Mouse (Mus musculus) forebrain, embryonic 10.5 days (tissue): ENCODE data around the gene Opn4. TPM values are rescaled to one million over a fixed set of nuclear protein-coding genes. Genes with fewer than 3 reads are reported as not detected.

Source experiments
- DNase-seq: peaks from one replicate; pipeline ENCODE4 v3.0.0-alpha.2; 2017; ENCODE audit warnings: low spot score; ENCODE audit errors: extremely low spot score
- H3K27ac ChIP-seq: fragments of 300-500 bp; sonication (generic); 2 replicates; pipeline ENCODE4 v1.5.1; 2016; ENCODE audit warnings: mild to moderate bottlenecking
- H3K27me3 ChIP-seq: fragments of 300-500 bp; sonication (generic); 2 replicates; pipeline ENCODE4 v1.6.1; 2016; ENCODE audit warnings: mild to moderate bottlenecking; ENCODE audit not compliant: poor library complexity, severe bottlenecking
- H3K36me3 ChIP-seq: fragments of 300-500 bp; sonication (generic); replicated peaks from 2 replicates; pipeline ENCODE4 v1.6.1; 2016; ENCODE audit warnings: mild to moderate bottlenecking, moderate library complexity
- H3K4me1 ChIP-seq: fragments of 300-500 bp; sonication (generic); 2 replicates; pipeline ENCODE4 v1.6.1; 2016
- H3K4me3 ChIP-seq: fragments of 300-500 bp; sonication (generic); 2 replicates; pipeline ENCODE4 v1.5.1; 2016; ENCODE audit warnings: mild to moderate bottlenecking, moderate library complexity
- H3K9me3 ChIP-seq: fragments of 300-500 bp; sonication (generic); 2 replicates; pipeline ENCODE4 v1.6.1; 2016; ENCODE audit warnings: mild to moderate bottlenecking, moderate library complexity
- WGBS: fragments of 180-500 bp; shearing (Covaris S2); methylation state at CpG from one replicate; pipeline ENCODE4 v1.1.7; 2016; 5-methylcytosine and 5-hydroxymethylcytosine counted together
- polyA plus RNA-seq: library from polyadenylated mRNA; unstranded; fragments of >200 nt; fragmentation: Nextera tagmentation; extraction: Ambion mirVana; gene quantifications from 2 replicates; pipeline ENCODE4 v1.2.1, GENCODE M21; 2016

Opn4 gene
- polyA plus RNA-seq, 1 experiment from 2014 or later, result 1.0 TPM

GRCm38 (mm10) chr14:34615625-34616024, 15.7 kb upstream of the Opn4 start:
- 51% methylated on average over 4 of the region's 4 CpGs for WGBS
- Histone ChIP-seq H3K4me3 (no peak overlapping the region), H3K4me1 (peaks cover 14% of the 10 kb centered on the region), H3K9me3 (no peaks in the 10 kb centered on the region), H3K36me3 (no peaks in the 10 kb centered on the region), H3K27ac (no peak overlapping the region), H3K27me3 (peaks cover 59% of the 10 kb centered on the region)
- DNase-seq, result no peak

- no peak for DNase-seq
- WGBS, result 2% methylated on average over 13 of the region's 13 CpGs
- Histone ChIP-seq H3K4me3 (peak overlapping the region; percentile 45), H3K36me3 (no peaks in the 10 kb centered on the region), H3K4me1 (peaks cover 14% of the 10 kb centered on the region), H3K9me3 (no peaks in the 10 kb centered on the region), H3K27me3 (peaks cover 59% of the 10 kb centered on the region), H3K27ac (0 out of 2 replicates have a peak overlapping the region, but pooled peaks have one; percentile 8)
Measured at GRCm38 (mm10) chr14:34615082-34615481, 15.1 kb upstream of the Opn4 start.

GRCm38 (mm10) chr14:34614551-34614950, 14.6 kb upstream of the Opn4 start:
- Histone ChIP-seq H3K36me3 (no peaks in the 10 kb centered on the region), H3K27me3 (peaks cover 59% of the 10 kb centered on the region), H3K27ac (no peak overlapping the region), H3K4me3 (peak overlapping the region; percentile 45), H3K4me1 (peaks cover 14% of the 10 kb centered on the region), H3K9me3 (no peaks in the 10 kb centered on the region)
- WGBS, result 4% methylated on average over 15 of the region's 15 CpGs
- DNase-seq, result no peak

GRCm38 (mm10) chr14:34613523-34613922, 13.6 kb upstream of the Opn4 start:
- H3K9me3 ChIP-seq, result no peaks in the 10 kb centered on the region
- peaks cover 52% of the 10 kb centered on the region for H3K27me3 ChIP-seq
- H3K4me3 ChIP-seq, result no peak overlapping the region
- H3K4me1 ChIP-seq, result peaks cover 10% of the 10 kb centered on the region
- H3K27ac ChIP-seq, result no peak overlapping the region
- DNase-seq, result no peak
- no peaks in the 10 kb centered on the region for H3K36me3 ChIP-seq
- WGBS, result 62% methylated on average over 6 of the region's 6 CpGs

GRCm38 (mm10) chr14:34612222-34612621, 12.3 kb upstream of the Opn4 start:
- no peaks in the 10 kb centered on the region for H3K36me3 ChIP-seq
- peaks cover 47% of the 10 kb centered on the region for H3K27me3 ChIP-seq
- peaks cover 10% of the 10 kb centered on the region for H3K4me1 ChIP-seq
- no peak overlapping the region for H3K27ac ChIP-seq
- no peak for DNase-seq
- no peak overlapping the region for H3K4me3 ChIP-seq
- no peaks in the 10 kb centered on the region for H3K9me3 ChIP-seq
- WGBS, result 45% methylated on average over 4 of the region's 4 CpGs

- 86% methylated on average over 4 of the region's 4 CpGs for WGBS
- peaks cover 10% of the 10 kb centered on the region for H3K4me1 ChIP-seq
- H3K9me3 ChIP-seq, result no peaks in the 10 kb centered on the region
- H3K27me3 ChIP-seq, result peaks cover 48% of the 10 kb centered on the region
- no peak overlapping the region for H3K27ac ChIP-seq
- no peaks in the 10 kb centered on the region for H3K36me3 ChIP-seq
- no peak for DNase-seq
- no peak overlapping the region for H3K4me3 ChIP-seq
Measured at GRCm38 (mm10) chr14:34611591-34611990, 11.6 kb upstream of the Opn4 start.

GRCm38 (mm10) chr14:34601910-34602309, 2.0 kb upstream of the Opn4 start:
- Histone ChIP-seq H3K36me3 (no peaks in the 10 kb centered on the region), H3K27me3 (no peaks in the 10 kb centered on the region), H3K4me1 (peaks cover 18% of the 10 kb centered on the region), H3K9me3 (no peaks in the 10 kb centered on the region), H3K27ac (no peak overlapping the region), H3K4me3 (no peak overlapping the region)
- WGBS, result 87% methylated on average over 7 of the region's 7 CpGs
- no peak for DNase-seq

GRCm38 (mm10) chr14:34595596-34596255, 4.2 kb downstream of the Opn4 start:
- H3K4me1 ChIP-seq, result peaks cover 29% of the 10 kb centered on the region
- no peaks in the 10 kb centered on the region for H3K27me3 ChIP-seq
- H3K9me3 ChIP-seq, result no peaks in the 10 kb centered on the region
- DNase-seq, result no peak
- H3K4me3 ChIP-seq, result no peak overlapping the region
- H3K27ac ChIP-seq, result no peak overlapping the region
- no peaks in the 10 kb centered on the region for H3K36me3 ChIP-seq
- WGBS, result 86% methylated on average over 17 of the region's 17 CpGs

- Histone ChIP-seq H3K27me3 (no peaks in the 10 kb centered on the region), H3K4me3 (no peak overlapping the region), H3K27ac (no peak overlapping the region), H3K36me3 (no peaks in the 10 kb centered on the region), H3K4me1 (peaks cover 20% of the 10 kb centered on the region), H3K9me3 (no peaks in the 10 kb centered on the region)
- no peak for DNase-seq
- 81% methylated on average over 15 of the region's 15 CpGs for WGBS
Measured at GRCm38 (mm10) chr14:34591741-34592535, 8.0 kb downstream of the Opn4 start.

- H3K36me3 ChIP-seq, result no peaks in the 10 kb centered on the region
- H3K27ac ChIP-seq, result no peak overlapping the region
- H3K4me1 ChIP-seq, result peaks cover 12% of the 10 kb centered on the region
- H3K9me3 ChIP-seq, result no peaks in the 10 kb centered on the region
- no peaks in the 10 kb centered on the region for H3K27me3 ChIP-seq
- H3K4me3 ChIP-seq, result no peak overlapping the region
- DNase-seq, result no peak
- 67% methylated on average over 24 of the region's 24 CpGs for WGBS
Measured at GRCm38 (mm10) chr14:34590743-34591675, 8.9 kb downstream of the Opn4 start.

GRCm38 (mm10) chr14:34590017-34590570, 9.8 kb downstream of the Opn4 start:
- Histone ChIP-seq H3K27ac (no peak overlapping the region), H3K4me1 (peaks cover 12% of the 10 kb centered on the region), H3K27me3 (no peaks in the 10 kb centered on the region), H3K4me3 (no peak overlapping the region), H3K9me3 (no peaks in the 10 kb centered on the region), H3K36me3 (no peaks in the 10 kb centered on the region)
- DNase-seq, result no peak
- 88% methylated on average over 5 of the region's 5 CpGs for WGBS

GRCm38 (mm10) chr14:34589185-34589713, 10.7 kb downstream of the Opn4 start:
- 94% methylated on average over 8 of the region's 8 CpGs for WGBS
- no peak for DNase-seq
- Histone ChIP-seq H3K27ac (no peak overlapping the region), H3K36me3 (no peaks in the 10 kb centered on the region), H3K4me3 (no peak overlapping the region), H3K27me3 (no peaks in the 10 kb centered on the region), H3K4me1 (peaks cover 12% of the 10 kb centered on the region), H3K9me3 (no peaks in the 10 kb centered on the region)
